Mouse (Mus musculus) heart, adult 2 months (tissue): Measurements from ENCODE around the gene Vmn1r183. TPM values are rescaled to one million over a fixed set of nuclear protein-coding genes. Genes with fewer than 3 reads are reported as not detected.
"Not testable (repeated sequence)": the region's sequence is repeated elsewhere in the genome, so short reads cannot be mapped to it uniquely, and the experiment has no call there.

Experiments used
- DNase-seq, 2 experiments: peaks; one replicate each; pipeline ENCODE4 v3.0.0; 2021
- H3K27ac ChIP-seq: fragments of 200-600 bp; 2 replicates; pipeline ENCODE4 v1.8.1; 2022
- H3K27me3 ChIP-seq: fragments of 200-500 bp; 2 replicates; pipeline ENCODE4 v1.6.1; 2012; ENCODE audit warnings: mild to moderate bottlenecking, low read length, inconsistent platforms, mixed read lengths; ENCODE audit not compliant: control insufficient read depth, insufficient read depth
- H3K36me3 ChIP-seq: fragments of 200-500 bp; 2 replicates; pipeline ENCODE4 v1.6.1; 2012; ENCODE audit warnings: low read length, inconsistent platforms; ENCODE audit not compliant: control insufficient read depth, insufficient read depth
- H3K4me1 ChIP-seq: fragments of 200-500 bp; 2 replicates; pipeline ENCODE4 v1.6.1; 2011; ENCODE audit warnings: low read length; ENCODE audit not compliant: control insufficient read depth, insufficient read depth
- H3K4me3 ChIP-seq: fragments of 200-600 bp; 2 replicates; pipeline ENCODE4 v1.8.1; 2022
- H3K79me2 ChIP-seq: fragments of 200-500 bp; replicated peaks from 2 replicates; pipeline ENCODE4 v1.6.1; 2012; ENCODE audit warnings: mild to moderate bottlenecking, inconsistent platforms, low read length, moderate library complexity, mixed read lengths; ENCODE audit not compliant: control insufficient read depth, insufficient read depth
- H3K9ac ChIP-seq: fragments of 200-500 bp; 2 replicates; pipeline ENCODE4 v1.6.1; 2012; ENCODE audit warnings: low read depth, mild to moderate bottlenecking, control low read depth, inconsistent platforms, low read length, mixed read lengths
- CTCF ChIP-seq: fragments of 200-600 bp; IDR thresholded peaks from 2 replicates; pipeline ENCODE4 v1.8.1; 2022; ENCODE audit warnings: antibody characterized with exemption, mild to moderate bottlenecking, moderate library complexity
- EP300 ChIP-seq: fragments of 200-500 bp; IDR thresholded peaks from 2 replicates; pipeline ENCODE4 v1.6.1; 2011; ENCODE audit warnings: low read depth, low read length, control low read depth; ENCODE audit not compliant: insufficient read depth
- POLR2A ChIP-seq: fragments of 200-500 bp; IDR thresholded peaks from 2 replicates; pipeline ENCODE4 v1.6.1; 2011; ENCODE audit warnings: mild to moderate bottlenecking, low read depth, low read length, control low read depth; ENCODE audit not compliant: insufficient read depth
- WGBS: fragments of 180-500 bp; shearing (Covaris S2); methylation state at CpG from one replicate; pipeline ENCODE4 v1.1.7; 2018; 5-methylcytosine and 5-hydroxymethylcytosine counted together
- intact Hi-C: fragments of 180-260 bp; cut with DNase I; formaldehyde crosslinking; loops from one replicate; pipeline ENCODE4 v1.15.1; 2025
- long read RNA-seq: library from polyadenylated mRNA; stranded (forward); transcript quantifications from one replicate; pipeline ENCODE4 v2.0.0, GENCODE M21; 2021
- polyA plus RNA-seq: library from polyadenylated mRNA; depleted of rRNA; stranded (reverse); fragments of >200 nt; gene quantifications from 2 replicates; pipeline ENCODE4 v1.2.3, GENCODE M21; 2012; rRNA removed
- total RNA-seq, 2 experiments: library from RNA; stranded (reverse); gene quantifications; 2 replicates each; pipeline ENCODE4 v1.2.3; 2021

The Vmn1r183 gene
- total RNA-seq, result not detected
- not detected in 2 replicates for polyA plus RNA-seq
- long read RNA-seq, result 0 reads

GRCm38 (mm10) chr7:24052660-24053304 is at the start of gene Vmn1r183:
Vmn1r183 (plus strand) TSS chr7:24053254.
- no peaks in the 10 kb centered on the region for H3K79me2 ChIP-seq
- intact Hi-C loops, result no loop called here
- H3K4me3 ChIP-seq, result no peak within 1 kb of the TSS
- H3K9ac ChIP-seq, result no peak within 1 kb of the TSS
- no peak for DNase-seq
- no peaks in the 10 kb centered on the region for H3K36me3 ChIP-seq
- H3K27me3 ChIP-seq, result no peaks in the 10 kb centered on the region
- WGBS, result 68% methylated on average over 4 of the region's 4 CpGs
- H3K4me1 ChIP-seq, result no peaks in the 10 kb centered on the region
- TF ChIP-seq CTCF (no peak), POLR2A (no peak)
- H3K27ac ChIP-seq, result no peak within 1 kb of the TSS

DNA sequence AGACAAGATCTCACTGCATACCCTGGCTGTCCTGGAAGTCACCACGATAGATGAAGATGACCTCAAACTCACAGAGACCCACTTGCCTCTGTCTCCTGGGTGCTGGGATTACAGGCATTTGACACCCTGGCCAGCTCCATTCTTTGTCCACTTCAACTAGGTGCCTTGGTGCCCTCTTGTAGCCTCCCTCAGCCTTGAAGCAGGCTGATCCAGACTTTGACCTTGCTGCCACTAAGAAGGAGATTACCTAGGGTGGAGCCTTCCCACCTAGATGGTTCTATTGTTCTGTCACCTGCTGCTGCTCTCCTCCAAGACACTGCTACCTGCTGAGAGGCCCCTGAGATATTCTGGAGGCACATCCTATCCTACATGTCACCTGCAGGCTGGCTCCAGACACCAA is 21.4 kb downstream of the Vmn1r183 start:
- H3K4me3 ChIP-seq, DNase-seq, H3K4me1 ChIP-seq, intact Hi-C loops, H3K27me3 ChIP-seq, H3K9ac ChIP-seq, H3K27ac ChIP-seq, H3K79me2 ChIP-seq, H3K36me3 ChIP-seq: not testable (repeated sequence)
- 39% methylated on average over 1 of the region's 1 CpGs for WGBS

DNA sequence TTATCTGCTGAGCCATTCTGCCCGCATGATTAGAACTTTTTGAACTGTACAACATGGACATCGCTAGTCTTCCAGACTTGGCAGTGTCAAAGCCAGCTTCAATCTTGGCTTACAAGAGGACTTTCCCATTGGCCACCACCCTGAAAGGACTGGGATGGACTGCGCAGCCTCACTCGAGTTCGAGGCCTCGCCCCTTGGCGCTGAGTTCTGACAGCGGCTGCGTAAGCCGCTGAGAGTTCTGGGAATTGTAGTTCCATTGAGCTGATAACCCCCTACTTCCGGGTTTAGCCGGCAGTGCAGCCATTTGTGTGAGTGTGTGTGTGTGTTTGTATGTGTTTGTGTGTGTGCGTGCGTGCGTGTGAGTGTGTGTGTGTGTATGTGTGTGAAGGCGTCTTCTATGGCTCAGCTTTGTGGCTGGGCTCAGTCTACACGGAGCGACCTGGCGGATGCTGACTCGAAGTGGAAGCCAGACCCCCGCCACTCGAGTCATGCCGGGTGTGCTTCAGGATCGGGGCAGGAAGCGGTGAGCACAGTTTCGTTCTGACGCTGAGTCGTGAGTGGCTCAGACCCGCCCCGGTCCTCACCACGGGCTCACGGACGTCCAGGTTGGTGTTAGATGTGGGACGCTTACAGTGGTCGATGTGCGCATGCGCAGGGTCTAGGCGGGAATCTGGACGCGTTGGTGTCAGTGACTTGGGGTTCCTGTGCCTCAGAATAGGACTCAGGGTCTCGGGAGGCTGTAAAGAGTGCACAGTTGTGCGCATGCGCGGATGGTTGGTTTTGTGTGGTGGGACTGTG is 28.8 kb downstream of the Vmn1r183 start, which contains the start of gene Zfp180:
Zfp180 (plus strand) TSS at position 291 of the 798 bp plus-strand sequence.
- DNase-seq, result peak; percentile 93 to 97
- H3K27me3 ChIP-seq, result no peaks in the 10 kb centered on the region
- intact Hi-C loops, result loop anchor here (1.0 to 5.0 kb wide), 5 partner anchors 29 to 185 kb away; partner anchors contain the start of gene Zfp108
- H3K4me1 ChIP-seq, result peaks cover 8% of the 10 kb centered on the region
- peak within 1 kb of the TSS; percentile 89 for H3K27ac ChIP-seq
- H3K36me3 ChIP-seq, result no peaks in the 10 kb centered on the region
- H3K79me2 ChIP-seq, result peaks cover 4% of the 10 kb centered on the region; the same call in 1 of the 2 replicates
- H3K4me3 ChIP-seq, result peak within 1 kb of the TSS; percentile 91
- 14% methylated on average over 44 of the region's 44 CpGs for WGBS
- H3K9ac ChIP-seq, result peak within 1 kb of the TSS; percentile 60
- TF ChIP-seq CTCF (no peak), EP300 (peak; percentile 68), POLR2A (peak; percentile 69)

DNA sequence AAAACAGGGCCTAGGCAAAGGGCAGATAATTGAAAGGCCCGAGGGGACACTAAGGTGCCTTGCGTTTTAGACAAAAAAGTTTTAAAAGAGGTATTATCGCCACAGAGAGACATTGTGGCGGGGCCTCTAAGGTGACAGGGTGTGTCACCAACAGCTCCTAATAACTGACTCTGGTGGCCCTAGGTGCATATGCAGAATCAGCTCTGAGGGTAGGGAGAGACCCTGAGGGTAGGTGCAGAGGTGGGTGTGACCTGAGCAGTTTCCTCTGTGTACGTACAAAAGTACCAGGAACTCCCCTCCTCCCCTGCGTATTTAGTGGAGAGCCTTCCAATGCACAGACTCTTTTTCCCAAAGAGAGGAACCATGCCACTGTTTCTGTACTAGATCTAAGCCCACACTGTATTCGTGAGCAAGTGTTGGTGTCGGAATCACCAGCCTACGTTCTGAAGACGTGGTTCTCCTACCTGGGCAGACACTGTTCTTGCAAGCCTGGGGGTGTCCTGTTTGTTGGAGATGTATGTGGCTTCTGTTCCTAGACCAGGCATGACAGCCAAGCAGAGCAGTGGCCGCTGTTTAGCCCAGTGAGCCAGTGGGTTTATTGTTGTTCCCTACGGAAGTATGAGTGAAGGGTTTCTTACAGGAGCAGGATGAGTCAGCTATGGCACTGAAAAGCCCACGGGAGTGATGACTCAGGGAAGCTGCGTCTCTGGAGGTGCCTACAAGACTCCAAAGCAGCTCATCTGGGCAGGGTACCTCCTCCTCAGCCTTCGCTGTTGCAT is 29.6 kb downstream of the Vmn1r183 start:
- intact Hi-C loops, result loop anchor here (1.0 to 5.0 kb wide), 3 partner anchors 29 to 185 kb away; partner anchors contain the start of gene Zfp108
- DNase-seq, result no peak
- Histone ChIP-seq H3K27ac (peak overlapping the region; percentile 89), H3K9ac (peak overlapping the region; percentile 60), H3K27me3 (no peaks in the 10 kb centered on the region), H3K36me3 (no peaks in the 10 kb centered on the region), H3K79me2 (peaks cover 4% of the 10 kb centered on the region; the same call in 1 of the 2 replicates), H3K4me3 (peak overlapping the region; percentile 91), H3K4me1 (peaks cover 8% of the 10 kb centered on the region)
- 26% methylated on average over 15 of the region's 15 CpGs for WGBS
- TF ChIP-seq CTCF (no peak), EP300 (no peak), POLR2A (no peak)

DNA sequence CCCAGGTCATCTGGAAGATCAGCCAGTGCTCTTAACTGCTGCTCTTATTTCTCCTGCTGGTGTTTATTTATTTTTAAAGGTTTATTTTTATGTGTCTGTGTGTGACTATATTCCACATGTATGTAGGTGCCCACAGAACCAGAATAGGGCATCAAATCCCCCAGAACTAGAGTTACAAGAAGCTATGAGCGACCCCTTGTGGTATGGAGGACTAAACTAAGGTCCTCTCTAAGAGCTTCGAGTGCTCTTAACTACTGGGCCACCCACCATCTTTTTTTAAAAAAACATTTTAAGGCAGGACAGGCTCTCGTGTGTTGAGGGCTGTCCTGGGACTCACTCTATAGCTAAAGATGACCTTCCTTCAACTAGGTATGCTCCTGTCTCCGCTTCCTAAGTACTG is 33.8 kb downstream of the Vmn1r183 start:
- Histone ChIP-seq H3K4me3 (no peak overlapping the region), H3K79me2 (peaks cover 4% of the 10 kb centered on the region; the same call in 1 of the 2 replicates), H3K36me3 (no peaks in the 10 kb centered on the region), H3K9ac (no peak overlapping the region), H3K27me3 (no peaks in the 10 kb centered on the region), H3K27ac (no peak overlapping the region), H3K4me1 (peaks cover 8% of the 10 kb centered on the region)
- intact Hi-C loops, result no loop called here
- DNase-seq, result no peak
- TF ChIP-seq EP300 (no peak), CTCF (no peak), POLR2A (no peak)
- WGBS, result 96% methylated on average over 4 of the region's 4 CpGs
